Mouse (Mus musculus): ENCODE measurements around the gene Hoxd13.

GRCm38 (mm10) chr2:74713239-74714150 is 45.4 kb downstream of the Hoxd13 start:
- no peak for TF ChIP-seq CTCF (IDR thresholded peaks at IDR 0.05; ENCODE audit: low read depth)
- no peak for TF ChIP-seq EP300 (IDR thresholded peaks at IDR 0.05; ENCODE audit: low read depth)

Measured in liver, postnatal 0 days (tissue).